Mouse (Mus musculus): ENCODE results near the gene 8030474K03Rik. TPM values are rescaled to one million over a fixed set of nuclear protein-coding genes. Genes with fewer than 3 reads are reported as not detected.

The 8030474K03Rik gene
- not detected for total RNA-seq (2023)

DNA sequence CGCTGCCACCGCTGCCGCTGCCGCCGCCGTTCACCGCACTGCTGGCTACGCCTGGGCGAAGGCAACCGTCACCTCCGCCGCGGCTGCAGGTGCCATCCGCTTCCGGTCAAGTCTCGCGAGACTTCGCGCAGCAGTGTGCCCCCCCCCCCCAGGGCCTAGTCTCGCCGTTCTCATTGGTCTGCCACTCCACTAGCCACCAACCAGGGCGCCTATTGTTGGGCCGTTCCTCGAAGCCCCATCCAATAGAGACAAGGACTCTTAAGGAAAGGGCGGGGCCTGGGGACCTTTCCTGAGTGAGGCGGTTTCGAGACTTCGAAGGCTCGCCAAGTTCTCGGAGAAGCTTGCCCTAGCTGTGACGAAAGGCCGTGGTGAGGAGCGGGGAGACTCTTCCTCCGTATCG is at the start of gene 8030474K03Rik, which contains the start of gene Gm4779:
8030474K03Rik (plus strand) TSS at position 315 of the 400 bp plus-strand sequence.
Gm4779 (minus strand) TSS at position 82 of the 400 bp plus-strand sequence.

Other genes with a start within 250 kb of the 8030474K03Rik start
- 100 to 1,000 TPM; 254 to 283 TPM for gene Ogt, start 154.6 kb upstream of the 8030474K03Rik start, total RNA-seq (2023)
- gene Cxcr3, start 60.4 kb upstream of the 8030474K03Rik start, total RNA-seq (2023), result 1 to 10 TPM in 1 of 2 experiments, under 1 TPM in 1; 0.53 to 2.5 TPM
- gene Gm4779, start 233 bp upstream of the 8030474K03Rik start, total RNA-seq (2023), result not detected
- gene Nhsl2, start 54.7 kb downstream of the 8030474K03Rik start, total RNA-seq (2023), result 1 to 10 TPM in 1 of 2 experiments, under 1 TPM in 1; 0.32 to 1.1 TPM